Mouse (Mus musculus): ENCODE results near the gene Cldn18.
A peak's percentile ranks its signal among the peaks of the same experiment; 100 is the strongest.

Gene Cldn18

GRCm38 (mm10) chr9:99685536-99686231 is 31.4 kb downstream of the Cldn18 start:
- no peak for DNase-seq (ENCODE audit: low read depth, low spot score)

DNA sequence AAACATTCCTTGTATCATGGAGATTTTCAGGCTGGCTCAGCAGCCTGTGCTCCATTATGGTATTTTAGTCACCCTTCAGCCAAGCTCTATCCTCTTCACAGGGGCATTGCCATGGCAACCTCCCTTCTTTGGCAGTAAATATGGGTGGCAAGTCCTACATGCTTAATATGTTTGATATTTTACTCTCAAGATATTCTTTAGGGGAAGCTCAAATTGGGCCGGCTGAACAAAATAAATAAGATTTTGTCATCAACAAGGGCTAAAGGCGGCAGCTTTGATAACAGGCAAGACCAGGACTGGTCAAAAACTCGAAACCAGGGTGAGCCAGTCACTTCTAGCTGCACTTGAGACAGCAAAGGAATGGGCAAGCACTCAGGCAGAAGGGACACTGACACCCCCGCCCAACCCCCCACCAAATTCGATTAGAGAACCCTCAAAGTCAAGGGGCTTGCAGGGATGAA is 32.0 kb downstream of the Cldn18 start:
- no peak for DNase-seq (ENCODE audit: low read depth, low spot score)

DNA sequence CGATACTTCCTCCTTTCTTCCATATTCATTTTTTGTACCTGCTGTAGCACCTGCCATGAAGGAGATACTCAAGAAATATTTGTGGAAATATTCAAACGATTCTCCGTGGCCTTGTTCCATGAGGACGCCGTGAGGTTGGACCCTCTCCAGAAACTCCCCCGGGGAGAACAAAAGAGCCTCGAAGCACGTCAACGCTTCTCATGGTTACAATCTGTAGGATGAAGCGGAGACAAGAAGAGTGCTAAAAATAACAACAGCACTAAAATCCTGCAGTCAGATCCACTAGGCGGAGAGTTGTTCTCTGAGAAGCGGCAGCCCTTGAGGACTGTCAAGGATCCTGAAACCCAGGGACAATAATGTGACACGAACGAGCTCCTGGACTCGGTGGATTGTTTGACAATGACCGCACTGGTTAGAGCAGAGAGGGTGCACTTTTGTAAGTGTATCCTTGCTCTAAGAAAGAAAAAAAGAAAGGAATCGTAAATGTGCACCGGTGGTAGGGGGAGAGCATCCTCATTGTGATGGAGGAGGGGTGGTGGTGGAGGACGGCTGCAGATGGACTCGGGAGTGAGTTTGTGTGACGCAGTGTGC is 35.0 kb downstream of the Cldn18 start:
- no peak for DNase-seq (ENCODE audit: low read depth, low spot score)

DNA sequence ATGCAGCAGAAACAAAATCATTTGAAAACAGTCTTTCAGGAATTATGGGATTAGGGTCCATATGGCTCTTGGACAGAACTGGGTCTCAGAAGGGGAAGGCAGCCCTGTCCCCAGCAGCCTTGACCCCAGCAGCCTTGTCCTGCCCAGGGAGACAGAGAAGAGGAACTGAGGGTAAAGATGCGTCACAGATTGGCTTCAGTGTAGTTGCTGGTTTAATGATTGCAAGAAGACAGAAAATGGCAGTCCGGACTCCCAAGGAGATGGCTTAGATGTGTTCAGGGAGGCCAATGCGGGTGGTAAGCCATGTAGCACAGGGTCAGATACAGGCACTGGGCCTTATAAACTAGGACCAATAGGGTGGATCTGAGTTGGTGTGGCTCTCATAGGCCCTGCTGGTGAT is 41.4 kb downstream of the Cldn18 start:
- no peak for DNase-seq (ENCODE audit: low read depth, low spot score)

GRCm38 (mm10) chr9:99671603-99672002 is 45.5 kb downstream of the Cldn18 start:
- DNase-seq (ENCODE audit: low read depth, low spot score): no peak

- no peak for DNase-seq (ENCODE audit: low read depth, low spot score)
Measured at GRCm38 (mm10) chr9:99667596-99667995, 49.5 kb downstream of the Cldn18 start.

- no peak for DNase-seq (ENCODE audit: low read depth, low spot score)
Measured at GRCm38 (mm10) chr9:99662887-99663286, 54.2 kb downstream of the Cldn18 start.

GRCm38 (mm10) chr9:99662406-99662805 is 54.7 kb downstream of the Cldn18 start:
- peak; percentile 22 for DNase-seq (ENCODE audit: low read depth, low spot score)

DNA sequence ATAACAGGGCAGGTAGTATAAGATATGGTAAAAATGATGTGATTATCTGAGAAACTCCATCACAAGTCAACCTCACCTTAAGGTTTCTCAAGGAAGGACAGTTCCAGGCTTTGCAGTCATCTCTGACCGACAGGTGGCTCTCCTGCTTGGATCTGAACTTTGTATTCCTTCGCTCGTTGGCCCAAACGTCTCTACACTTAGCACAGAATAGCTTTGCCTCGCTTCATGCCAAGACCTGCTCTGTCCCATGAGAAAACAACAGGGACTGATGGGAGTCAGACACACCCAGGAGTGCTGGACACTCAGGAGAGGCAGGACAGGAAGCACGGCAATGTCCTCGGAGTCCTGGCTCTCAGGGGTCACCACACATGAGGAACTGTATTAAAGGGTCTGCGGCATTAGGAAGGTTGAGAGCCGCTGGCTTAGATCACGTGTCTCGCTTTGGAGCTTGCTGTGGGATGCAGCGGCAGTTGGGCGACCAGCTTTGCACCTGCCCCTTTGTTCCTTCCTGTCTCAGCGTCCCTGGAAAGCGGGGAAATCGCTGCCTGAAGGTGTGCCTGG is 55.4 kb downstream of the Cldn18 start:
- DNase-seq (ENCODE audit: low read depth, low spot score): no peak

DNA sequence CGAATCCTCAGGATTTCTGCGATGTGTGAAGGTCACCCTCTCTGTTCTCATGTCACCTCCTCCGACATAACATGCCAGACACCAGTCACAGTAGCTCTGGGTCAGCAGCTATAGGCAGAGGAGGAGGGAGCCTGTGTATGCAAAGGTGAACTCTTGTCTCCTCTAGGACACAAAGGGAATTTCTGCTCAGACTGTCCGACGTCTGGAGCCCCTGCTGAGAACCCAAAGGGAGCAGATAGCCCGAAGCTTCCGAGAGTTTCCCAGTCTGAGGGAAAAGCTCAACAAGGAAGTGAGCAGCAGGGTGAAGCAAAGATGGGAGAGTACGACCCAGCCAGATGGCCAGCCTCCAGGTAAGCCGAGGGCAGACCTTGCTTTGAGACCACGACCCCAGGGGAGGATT is 56.3 kb downstream of the Cldn18 start:
- no peak for DNase-seq (ENCODE audit: low read depth, low spot score)

- no peak for DNase-seq (ENCODE audit: low read depth, low spot score)
Measured at GRCm38 (mm10) chr9:99646102-99646501, 71.0 kb downstream of the Cldn18 start.

DNA sequence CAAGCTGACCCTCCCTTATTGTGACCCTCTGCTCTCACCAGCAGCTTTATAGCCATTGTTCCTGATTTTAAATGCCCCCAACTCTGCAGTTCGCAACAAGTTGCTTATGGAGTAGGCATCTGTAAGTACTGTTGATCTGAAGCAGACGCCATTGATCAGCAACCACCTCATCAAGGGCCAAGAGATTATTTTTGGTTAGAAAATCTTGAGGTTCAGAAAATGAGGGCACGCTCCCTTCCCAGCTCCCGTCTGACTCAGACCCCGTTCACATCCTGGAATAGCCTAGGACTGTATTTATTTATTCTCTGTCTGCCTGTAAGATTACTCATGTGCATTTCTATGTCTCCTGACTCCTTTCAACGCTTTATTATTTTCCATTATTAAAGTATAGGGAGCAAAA is 71.7 kb downstream of the Cldn18 start:
- DNase-seq (ENCODE audit: low read depth, low spot score): no peak

DNA sequence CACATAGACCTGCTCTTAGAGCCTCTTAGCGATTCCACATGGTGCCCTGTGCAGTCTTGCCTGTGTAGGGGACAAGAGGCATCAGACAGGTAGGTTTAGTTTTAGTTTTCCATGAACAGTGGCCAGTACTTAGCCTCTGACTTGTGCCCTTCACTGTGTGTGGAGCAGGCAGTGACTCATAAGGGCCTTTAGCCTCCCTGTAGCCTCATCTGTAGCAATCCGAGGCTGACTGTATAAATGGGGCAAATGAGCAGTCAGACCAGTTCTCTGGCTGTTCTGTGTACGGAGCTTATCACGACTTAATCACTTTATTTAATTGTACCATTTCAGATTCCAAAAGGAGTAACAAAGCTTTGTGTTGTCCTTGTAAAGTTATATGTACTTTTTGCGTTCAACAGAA is 77.1 kb downstream of the Cldn18 start:
- no peak for DNase-seq (ENCODE audit: low read depth, low spot score)

Data from CD4-positive helper T cell, adult 2 months (primary cell).